Mouse (Mus musculus): Measurements from ENCODE around the gene S100g.

S100g gene

GRCm38 (mm10) chrX:162964383-162964782 is at the start of gene S100g:
TSS of gene S100g (minus strand) at chrX:162964599.
- no peak for DNase-seq (ENCODE audit: low spot score in 2 of 2)

- DNase-seq (ENCODE audit: low spot score in 2 of 2) = no peak
Observed at GRCm38 (mm10) chrX:162992121-162992520, 27.7 kb upstream of the S100g start.

GRCm38 (mm10) chrX:162991396-162991795 is 27.0 kb upstream of the S100g start:
- DNase-seq (ENCODE audit: low spot score in 2 of 2) = no peak

GRCm38 (mm10) chrX:162986876-162987495 is 22.6 kb upstream of the S100g start:
- DNase-seq (ENCODE audit: low spot score in 2 of 2) = no peak

- no peak for DNase-seq (ENCODE audit: low spot score in 2 of 2)
Observed at GRCm38 (mm10) chrX:162976194-162976593, 11.8 kb upstream of the S100g start.

GRCm38 (mm10) chrX:162967456-162967855 is 3.1 kb upstream of the S100g start:
- DNase-seq (ENCODE audit: low spot score in 2 of 2) = no peak

GRCm38 (mm10) chrX:162963840-162964239 is 559 bp downstream of the S100g start:
- DNase-seq (ENCODE audit: low spot score in 2 of 2) = no peak

- DNase-seq (ENCODE audit: low spot score in 2 of 2) = no peak
Observed at GRCm38 (mm10) chrX:162957921-162958320, 6.5 kb downstream of the S100g start.

- DNase-seq (ENCODE audit: low spot score in 2 of 2) = no peak
Observed at GRCm38 (mm10) chrX:162949811-162950439, 14.5 kb downstream of the S100g start.

- no peak for DNase-seq (ENCODE audit: low spot score in 2 of 2)
Observed at GRCm38 (mm10) chrX:162942027-162942426, 22.4 kb downstream of the S100g start.

- no peak for DNase-seq (ENCODE audit: low spot score in 2 of 2)
Observed at GRCm38 (mm10) chrX:162931467-162931866, 32.9 kb downstream of the S100g start.

- DNase-seq (ENCODE audit: low spot score in 2 of 2) = no peak
Observed at GRCm38 (mm10) chrX:162921487-162922125, 42.8 kb downstream of the S100g start.

- DNase-seq (ENCODE audit: low spot score in 2 of 2) = peak; percentile 18 to 37
Observed at GRCm38 (mm10) chrX:162915697-162916096, 48.7 kb downstream of the S100g start.

- DNase-seq (ENCODE audit: low spot score in 2 of 2) = no peak
Observed at GRCm38 (mm10) chrX:162913651-162914050, 50.7 kb downstream of the S100g start.
